Mouse (Mus musculus): ENCODE measurements around the gene Mad1l1.

DNA sequence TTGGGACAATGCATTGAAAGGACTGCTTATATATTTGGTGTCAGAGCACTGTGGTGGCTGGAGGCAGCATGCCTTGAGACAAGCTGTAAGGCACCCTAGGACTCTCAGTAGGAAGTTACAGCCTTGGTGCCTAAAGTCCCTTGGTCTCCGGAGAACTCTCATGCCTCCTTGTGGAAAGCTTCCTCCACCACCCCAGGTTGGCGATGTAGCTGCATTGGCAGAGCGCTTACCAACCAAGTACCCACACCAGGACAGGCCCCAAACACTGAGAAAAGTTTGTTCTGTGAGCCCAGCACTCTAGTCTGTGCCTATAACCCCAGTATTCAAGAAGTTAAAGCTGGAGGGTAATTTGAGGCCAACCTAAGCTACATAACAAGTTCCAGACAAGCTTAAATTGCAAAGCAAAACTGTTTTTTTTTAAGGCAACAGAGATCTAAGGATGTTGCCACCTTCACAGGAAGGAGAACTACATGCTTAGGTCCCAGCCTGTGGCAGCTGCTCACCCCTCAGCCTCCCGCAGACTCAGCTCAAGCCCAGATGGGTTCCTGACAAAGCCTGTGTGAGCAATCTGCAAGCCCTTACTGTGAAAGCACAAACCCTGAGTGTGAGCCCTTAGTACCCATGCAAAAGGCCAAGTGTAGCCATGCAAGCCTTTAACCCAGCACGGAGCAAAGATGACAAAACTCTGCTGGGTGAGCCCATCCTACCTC, 50.2 kb downstream of the Mad1l1 start:
- TF ChIP-seq POLR2A (IDR thresholded peaks at IDR 0.05; ENCODE audit: low read depth, low read length) (no peak), CTCF (IDR thresholded peaks at IDR 0.05; ENCODE audit: extremely low read depth, insufficient read depth, insufficient read length, insufficient replicate concordance) (no peak)

Measured in spleen, adult 2 months (tissue).